Mouse (Mus musculus): Measurements from ENCODE around the gene Intu.

- TF ChIP-seq CTCF (IDR thresholded peaks at IDR 0.05; ENCODE audit: low read depth) = peak; percentile 64; the same call in 1 of the 2 replicates
- TF ChIP-seq EP300 (IDR thresholded peaks at IDR 0.05; ENCODE audit: low read depth) = no peak
Observed at GRCm38 (mm10) chr3:40523371-40523783, 7.7 kb upstream of the Intu start.
